Mouse (Mus musculus) bone marrow macrophage, adult 2 months (primary cell): ENCODE measurements around the gene Krtap2-4.

Source experiments
- CTCF ChIP-seq: IDR thresholded peaks from 2 replicates; pipeline ENCODE4 v1.5.1; 2012; ENCODE audit warnings: low read depth, mild to moderate bottlenecking, low read length, moderate library complexity
- POLR2A ChIP-seq: IDR thresholded peaks from 2 replicates; pipeline ENCODE4 v1.6.1; 2012; ENCODE audit warnings: mild to moderate bottlenecking, low read depth, low read length, borderline replicate concordance

DNA sequence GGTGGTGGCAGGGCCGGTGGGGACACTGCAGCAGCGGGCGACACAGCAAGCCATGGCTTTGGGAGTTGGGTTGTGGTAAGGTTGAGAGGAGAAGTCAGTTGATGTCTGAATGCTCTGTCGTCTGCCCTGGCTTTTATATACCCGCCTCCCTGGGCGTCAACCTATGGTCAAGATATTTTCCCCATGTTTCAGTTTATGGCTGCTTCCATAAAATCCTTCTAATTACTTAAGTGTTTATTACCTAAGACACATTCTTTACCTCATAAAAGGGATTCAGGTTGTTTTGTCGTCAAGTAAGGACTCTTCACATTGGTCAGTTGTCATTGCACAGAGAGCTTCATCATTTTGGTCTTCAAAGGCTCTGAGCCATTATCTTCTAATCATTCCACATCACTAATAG lies 48.1 kb downstream of the Krtap2-4 start, which contains the start of gene Krtap3-1:
- TF ChIP-seq POLR2A (no peak), CTCF (no peak)
